Mouse (Mus musculus) adrenal gland, postnatal 4 days (tissue): ENCODE measurements around the gene Nppa. TPM values are rescaled to one million over a fixed set of nuclear protein-coding genes. Genes with fewer than 3 reads are reported as not detected.
"Not testable (repeated sequence)": the region's sequence is repeated elsewhere in the genome, so short reads cannot be mapped to it uniquely, and the experiment has no call there.

Experiments used
- DNase-seq, 2 experiments: peaks; one replicate each; pipeline ENCODE4 v3.0.0; 2021 to 2022; ENCODE audit warnings: low spot score in 2 of 2, mixed read lengths in 2 of 2
- total RNA-seq, 2 experiments: library from RNA; stranded (reverse); gene quantifications; 2 replicates each; pipeline ENCODE4 v1.2.3; 2021

Nppa gene
- total RNA-seq, 2 experiments from 2014 or later = not detected

GRCm38 (mm10) chr4:148009641-148010040, 9.1 kb downstream of the Nppa start:
- no peak for DNase-seq

GRCm38 (mm10) chr4:148011332-148011731, 10.8 kb downstream of the Nppa start:
- DNase-seq = no peak

GRCm38 (mm10) chr4:148012216-148012615, 11.7 kb downstream of the Nppa start:
- DNase-seq = no peak

GRCm38 (mm10) chr4:148015418-148015817, 14.9 kb downstream of the Nppa start:
- DNase-seq = no peak

- no peak for DNase-seq
These were observed 16.5 kb downstream of the Nppa start for GRCm38 (mm10) chr4:148016981-148017380.

GRCm38 (mm10) chr4:148018410-148018809, 17.9 kb downstream of the Nppa start:
- DNase-seq = no peak

- DNase-seq = no peak
These were observed 23.5 kb downstream of the Nppa start for GRCm38 (mm10) chr4:148024003-148024402.

- no peak for DNase-seq
These were observed 28.8 kb downstream of the Nppa start for GRCm38 (mm10) chr4:148029297-148029696.

- no peak for DNase-seq
These were observed 30.0 kb downstream of the Nppa start for GRCm38 (mm10) chr4:148030506-148030905.

- DNase-seq = no peak
These were observed 33.4 kb downstream of the Nppa start for GRCm38 (mm10) chr4:148033858-148034410.

GRCm38 (mm10) chr4:148035440-148035839, 34.9 kb downstream of the Nppa start:
- no peak for DNase-seq

GRCm38 (mm10) chr4:148038079-148038599, 37.6 kb downstream of the Nppa start:
- DNase-seq = no peak

- DNase-seq = peak; percentile 97 to 98
These were observed 38.2 kb downstream of the Nppa start, which contains the start of the genes Clcn6 and Mthfr for GRCm38 (mm10) chr4:148038600-148039253. Gene Clcn6, minus strand, starts transcription at chr4:148038821. Gene Mthfr, plus strand, starts transcription at chr4:148039077.

GRCm38 (mm10) chr4:148039254-148040028, 38.9 kb downstream of the Nppa start:
- no peak for DNase-seq

GRCm38 (mm10) chr4:148040029-148040830, 39.7 kb downstream of the Nppa start:
- no peak for DNase-seq

- DNase-seq = peak; percentile 42 to 73
These were observed 40.5 kb downstream of the Nppa start for GRCm38 (mm10) chr4:148040933-148041610.

GRCm38 (mm10) chr4:148041611-148042191, 41.2 kb downstream of the Nppa start:
- peak in 1 of 2 experiments; percentile 26 for DNase-seq

- not testable (repeated sequence) for DNase-seq
These were observed 42.8 kb downstream of the Nppa start for GRCm38 (mm10) chr4:148043327-148043726.

GRCm38 (mm10) chr4:148044113-148044512, 43.6 kb downstream of the Nppa start:
- DNase-seq = no peak

- no peak for DNase-seq
These were observed 46.0 kb downstream of the Nppa start for GRCm38 (mm10) chr4:148046450-148047031.
